In the genomic region with DNA sequence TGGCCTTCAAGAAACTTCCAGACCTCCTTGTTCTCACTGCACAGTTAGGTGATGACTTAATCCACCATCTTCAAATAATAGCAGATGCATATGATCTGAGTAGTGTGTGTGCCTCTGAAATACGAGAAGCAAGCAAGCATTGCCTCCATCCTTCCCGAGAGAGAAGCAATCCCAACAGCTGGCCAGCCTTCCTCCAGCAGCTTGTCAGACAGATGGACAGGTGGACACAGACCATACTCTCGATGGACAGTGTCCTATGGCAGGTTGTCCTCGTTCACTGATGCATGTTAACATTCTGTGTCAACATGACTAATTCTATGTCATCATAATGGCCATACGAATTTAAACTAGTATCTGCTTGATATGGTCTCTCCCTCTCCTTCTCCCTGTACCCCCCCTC, we compare ENCODE assay signal across 23 mouse cellular contexts. TPM values are rescaled to one million over a fixed set of nuclear protein-coding genes. Genes with fewer than 3 reads are reported as not detected.
"Had no signal": no experiment of that assay in that cellular context is flagged by ENCODE, and none has a peak within 500 bp of the region (broad histone marks: within the 10 kb centered on the region; RNA-seq: fewer than 3 reads in every experiment).

No protein-coding gene starts in this region.

- H3K36me3 ChIP-seq: heart, embryonic 10.5 days; heart, embryonic 12.5 days; hindbrain, embryonic 13.5 days; intestine, embryonic 15.5 days; limb, embryonic 13.5 days; limb, embryonic 15.5 days had no signal

- ATAC-seq: inflammation-experienced regulatory T-cells, adult 6 months; intestine, embryonic 15.5 days; intestine, postnatal 0 days had no signal

- H3K27me3 ChIP-seq: heart, embryonic 12.5 days; hindbrain, embryonic 13.5 days; intestine, embryonic 15.5 days; limb, embryonic 13.5 days; limb, embryonic 15.5 days had no signal

- DNase-seq: gastrocnemius, postnatal 10 days; gastrocnemius, postnatal 25 days; heart, adult 18-20 months; heart, postnatal 10 days; heart, postnatal 4 days; kidney, adult 18-20 months; kidney, adult 8-10 months; kidney, postnatal 10 days; kidney, postnatal 25 days; layer of hippocampus, adult 9-11 months; layer of hippocampus, postnatal 36 days; left cerebral cortex, postnatal 4 days had no signal

- H3K4me3 ChIP-seq: gastrocnemius, adult 2 months; heart, embryonic 10.5 days; heart, embryonic 12.5 days; hindbrain, embryonic 13.5 days; intestine, embryonic 15.5 days; layer of hippocampus, adult 2 months; limb, embryonic 13.5 days; limb, embryonic 15.5 days had no signal

- H3K9ac ChIP-seq: heart, embryonic 12.5 days; intestine, embryonic 15.5 days; limb, embryonic 13.5 days; limb, embryonic 15.5 days had no signal

- H3K4me1 ChIP-seq: limb, embryonic 15.5 days had no signal

- H3K9me3 ChIP-seq: heart, embryonic 10.5 days; heart, embryonic 12.5 days; hindbrain, embryonic 13.5 days; intestine, embryonic 15.5 days; limb, embryonic 13.5 days; limb, embryonic 15.5 days had no signal

- H3K4me2 ChIP-seq: intestine, embryonic 15.5 days; limb, embryonic 13.5 days; limb, embryonic 15.5 days had no signal

- H3K27ac ChIP-seq: hindbrain, embryonic 13.5 days; intestine, embryonic 15.5 days; layer of hippocampus, adult 2 months; limb, embryonic 13.5 days; limb, embryonic 15.5 days had no signal

RNA-seq across cellular contexts. Expression of a gene that starts 25.8 kb away (rescaled TPM):
- polyA plus RNA-seq: limb, embryonic 11.5 days had no signal
